Mouse (Mus musculus): ENCODE data around the gene Tcta. TPM values are rescaled to one million over a fixed set of nuclear protein-coding genes. Genes with fewer than 3 reads are reported as not detected.

Gene Tcta
- total and polyA plus RNA-seq, 3 experiments: 3.4 to 7.0 TPM; not detected in 1

GRCm38 (mm10) chr9:108278697-108279450, 27.1 kb downstream of the Tcta start (continued):
- TF ChIP-seq GATA1 (IDR thresholded peaks at IDR 0.05; ENCODE audit: low read depth, low read length) (no peak), TBP (IDR thresholded peaks at IDR 0.05; ENCODE audit: low read depth, low read length) (peak; percentile 86), TCF12 (IDR thresholded peaks at IDR 0.05; ENCODE audit: low read depth, low read length) (no peak), MAX (IDR thresholded peaks at IDR 0.05; ENCODE audit: low read length) (peak; percentile 82; the same call in 1 of the 2 replicates), ZC3H11A (IDR thresholded peaks at IDR 0.05; ENCODE audit: low read depth, low read length) (peak; percentile 62), POLR2A (IDR thresholded peaks at IDR 0.05; ENCODE audit: control insufficient read depth in 1 of 2, insufficient read depth in 1 of 2, low read depth in 1 of 2, low read length in 2 of 2, poor library complexity in 1 of 2) (no peak), POLR2AphosphoS2 (IDR thresholded peaks at IDR 0.05; ENCODE audit: low read length) (no peak), UBTF (IDR thresholded peaks at IDR 0.05; ENCODE audit: borderline replicate concordance, insufficient read depth, low read depth, low read length) (no peak), ZNF384 (IDR thresholded peaks at IDR 0.05; ENCODE audit: low read depth, low read length) (no peak), CTCF (IDR thresholded peaks at IDR 0.05 in 2 of 3, conservative IDR thresholded peaks at IDR 0.05 in 1 of 3; ENCODE audit: control insufficient read depth in 1 of 3, insufficient read depth in 1 of 3, low read depth in 2 of 3, low read length in 3 of 3, poor library complexity in 1 of 3, severe bottlenecking in 1 of 3) (peak; percentile 76 to 89 (median 85)), USF1 (IDR thresholded peaks at IDR 0.05; ENCODE audit: low read depth, low read length) (0 out of 2 replicates have a peak, but pooled peaks have one; percentile 27), RCOR1 (IDR thresholded peaks at IDR 0.05; ENCODE audit: low read depth, low read length) (no peak), MAFK (IDR thresholded peaks at IDR 0.05; ENCODE audit: borderline replicate concordance, low read depth, low read length) (no peak), NRF1 (IDR thresholded peaks at IDR 0.05; ENCODE audit: insufficient read depth, low read depth, low read length, poor library complexity, severe bottlenecking) (no peak), SIN3A (IDR thresholded peaks at IDR 0.05; ENCODE audit: low read length) (no peak; the same call in 1 of the 2 replicates), KAT2A (conservative IDR thresholded peaks at IDR 0.05; ENCODE audit: low read depth, low read length) (no peak), USF2 (IDR thresholded peaks at IDR 0.05; ENCODE audit: borderline replicate concordance in 1 of 2, insufficient read depth in 1 of 2, low read depth in 1 of 2, low read length in 2 of 2) (no peak), TAL1 (IDR thresholded peaks at IDR 0.05; ENCODE audit: low read length) (no peak)

DNA sequence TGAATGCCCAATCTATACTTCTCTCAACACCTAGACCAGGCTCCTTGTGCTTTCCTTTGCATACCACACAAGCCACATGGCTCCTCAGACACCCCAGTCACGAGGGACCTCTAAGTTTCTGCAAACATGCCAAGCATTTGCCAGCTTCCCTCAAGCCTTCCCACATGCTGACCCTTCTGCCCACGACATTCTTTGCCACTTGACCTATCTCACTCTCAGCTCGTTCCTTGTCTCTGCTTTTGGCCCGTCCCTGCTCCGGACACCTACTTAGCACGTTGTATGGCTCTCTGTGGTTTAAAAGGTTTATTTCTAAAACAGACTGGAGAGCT, 30.7 kb downstream of the Tcta start:
- H3K9ac ChIP-seq (ENCODE audit: control insufficient read depth, low read depth, low read length, poor library complexity, severe bottlenecking): no peak overlapping the region
- H3K79me2 ChIP-seq (ENCODE audit: control insufficient read depth, insufficient read depth, low read length, poor library complexity): no peaks in the 10 kb centered on the region
- H3K4me3 ChIP-seq (ENCODE audit: control insufficient read depth in 1 of 2, insufficient read depth in 1 of 2, low read depth in 2 of 2, low read length in 2 of 2): no peak overlapping the region
- no peaks in the 10 kb centered on the region for H3K36me3 ChIP-seq (ENCODE audit: control insufficient read depth in 1 of 2, insufficient read depth in 2 of 2, low read length in 2 of 2)
- TF ChIP-seq ZKSCAN1 (IDR thresholded peaks at IDR 0.05; ENCODE audit: low read depth, low read length) (no peak), GABPA (IDR thresholded peaks at IDR 0.05; ENCODE audit: low read depth, low read length) (no peak), UBTF (IDR thresholded peaks at IDR 0.05; ENCODE audit: borderline replicate concordance, insufficient read depth, low read depth, low read length) (no peak), HCFC1 (IDR thresholded peaks at IDR 0.05; ENCODE audit: low read depth, low read length) (no peak), MYC (IDR thresholded peaks at IDR 0.05; ENCODE audit: low read depth, low read length) (no peak), MAZ (IDR thresholded peaks at IDR 0.05; ENCODE audit: low read depth, low read length) (no peak), TCF12 (IDR thresholded peaks at IDR 0.05; ENCODE audit: low read depth, low read length) (no peak), E2F4 (IDR thresholded peaks at IDR 0.05; ENCODE audit: borderline replicate concordance, low read depth, low read length) (no peak), JUND (IDR thresholded peaks at IDR 0.05; ENCODE audit: low read depth, low read length) (no peak), ETS1 (IDR thresholded peaks at IDR 0.05; ENCODE audit: low read depth, low read length) (no peak)
- no peak for DNase-seq (ENCODE audit: low read depth, low spot score)
- H3K27ac ChIP-seq (ENCODE audit: control insufficient read depth, low read depth, low read length): no peak overlapping the region
- no peaks in the 10 kb centered on the region for H3K4me1 ChIP-seq (ENCODE audit: control insufficient read depth in 1 of 2, insufficient read depth in 2 of 2, low read length in 2 of 2)
- H3K9me3 ChIP-seq (replicated peaks; ENCODE audit: insufficient read depth, low read length): no peaks in the 10 kb centered on the region
- peaks cover 3 to 8% of the 10 kb centered on the region in 2 experiments; a peak in 3 of 4 replicates for H3K27me3 ChIP-seq (ENCODE audit: control insufficient read depth in 1 of 2, insufficient read depth in 2 of 2, low read length in 2 of 2)

Data from MEL (cell line).